Mouse (Mus musculus) inflammation-experienced regulatory T-cells, adult 6 months (primary cell): ENCODE data around the gene Gpn1. TPM values are rescaled to one million over a fixed set of nuclear protein-coding genes. Genes with fewer than 3 reads are reported as not detected.

Experiments
- ATAC-seq: one replicate; pipeline ENCODE4 v1.8.0; 2017
- polyA plus RNA-seq, 3 experiments: library from polyadenylated mRNA; unstranded; fragments of 100-300 nt; shearing (Covaris generic); gene quantifications; one replicate each; pipeline ENCODE4 v1.2.1; 2017

Gpn1 gene
- polyA plus RNA-seq, 3 experiments from 2014 or later: 47.7 to 62.6 (median 49.7) TPM

- ATAC-seq: no peak
Measured at GRCm38 (mm10) chr5:31560352-31560751, 65.8 kb downstream of the Gpn1 start.

GRCm38 (mm10) chr5:31562036-31562666 is 67.6 kb downstream of the Gpn1 start:
- ATAC-seq: no peak

Other genes with a start within 250 kb of the Gpn1 start
- gene Krtcap3, start 243.1 kb upstream of the Gpn1 start, polyA plus RNA-seq: 10 to 100 TPM; 25.8 to 27.7 (median 26.9) TPM
- 1 to 10 TPM; 3.3 to 4.4 (median 4.3) TPM for gene Ift172, start 203.6 kb upstream of the Gpn1 start, polyA plus RNA-seq
- not detected for gene Fndc4, start 198.7 kb upstream of the Gpn1 start, polyA plus RNA-seq
- gene Gckr, start 197.3 kb upstream of the Gpn1 start, polyA plus RNA-seq: under 1 TPM in 2 of 3 experiments, not detected in 1; 0.15 to 0.48 TPM
- 10 to 100 TPM; 24.3 to 48.9 (median 45.0) TPM for gene Zfp512, start 42.3 kb upstream of the Gpn1 start, polyA plus RNA-seq
- under 1 TPM in 1 of 3 experiments, not detected in 2; 0.28 TPM for gene 4930548H24Rik, start 9.0 kb upstream of the Gpn1 start, polyA plus RNA-seq
- 10 to 100 TPM; 27.4 to 28.4 (median 28.0) TPM for gene Slc4a1ap, start 32.3 kb downstream of the Gpn1 start, polyA plus RNA-seq
- gene Supt7l, start 33.1 kb downstream of the Gpn1 start, polyA plus RNA-seq: 10 to 100 TPM; 17.1 to 23.1 (median 18.4) TPM
- gene Mrpl33, start 102.2 kb downstream of the Gpn1 start, polyA plus RNA-seq: 100 to 1,000 TPM; 243 to 476 (median 332) TPM
- gene Rbks, start 202.9 kb downstream of the Gpn1 start, polyA plus RNA-seq: 10 to 100 TPM in 2 of 3 experiments, 1 to 10 TPM in 1; 7.6 to 17.4 (median 13.0) TPM
- gene Babam2, start 202.9 kb downstream of the Gpn1 start, polyA plus RNA-seq: 100 to 1,000 TPM in 2 of 3 experiments, 10 to 100 TPM in 1; 83.9 to 117 (median 107) TPM